Mouse (Mus musculus): ENCODE results near the gene Glod5. TPM values are rescaled to one million over a fixed set of nuclear protein-coding genes. Genes with fewer than 3 reads are reported as not detected.
"Not testable (repeated sequence)": the region's sequence is repeated elsewhere in the genome, so short reads cannot be mapped to it uniquely, and the experiment has no call there.

The Glod5 gene
- polyA plus RNA-seq (2015; fragmentation: Nextera tagmentation; extraction: Ambion mirVana): 0.68 TPM in 1 of 2 replicates, not detected in the other

DNA sequence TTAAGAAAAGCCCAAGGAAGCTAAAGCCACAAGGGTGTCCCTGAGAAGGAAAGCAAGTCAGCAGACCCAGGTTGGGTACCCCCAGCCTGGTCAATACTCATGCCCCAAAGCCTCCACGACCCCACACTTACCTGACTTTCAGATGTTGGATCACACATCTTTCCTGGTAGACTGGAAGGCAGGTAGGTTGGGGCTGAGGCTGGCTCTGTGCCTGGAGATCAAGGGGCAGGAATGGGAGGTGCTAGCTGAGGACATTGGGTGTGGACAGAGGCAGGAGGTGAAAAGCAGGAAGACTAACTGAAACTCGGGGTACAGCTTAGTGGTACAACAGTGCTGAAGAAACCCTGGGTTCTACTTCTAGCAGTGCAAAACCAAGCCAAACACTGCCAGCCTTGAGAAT, at the start of gene Glod5:
Gene Glod5 (minus strand): TSS at position 207 of the 400 bp plus-strand sequence.
- H3K27ac ChIP-seq (ENCODE audit: low read length): no peak within 1 kb of the TSS
- TF ChIP-seq CTCF (IDR thresholded peaks at IDR 0.05): no peak
- no peak for TF ChIP-seq EP300 (IDR thresholded peaks at IDR 0.05)
- no peak for ATAC-seq
- 45% methylated on average over 2 of the region's 2 CpGs for WGBS
- H3K27me3 ChIP-seq (replicated peaks; ENCODE audit: insufficient read depth, low read length): no peaks in the 10 kb centered on the region
- no peaks in the 10 kb centered on the region for H3K9me3 ChIP-seq (ENCODE audit: low read length)
- H3K4me2 ChIP-seq (replicated peaks; ENCODE audit: low read depth, low read length): no peak within 1 kb of the TSS
- no peaks in the 10 kb centered on the region for H3K36me3 ChIP-seq (ENCODE audit: insufficient read depth, low read length)
- H3K4me1 ChIP-seq (ENCODE audit: insufficient read depth, low read depth, low read length): no peaks in the 10 kb centered on the region
- no peak within 1 kb of the TSS for H3K9ac ChIP-seq (replicated peaks; ENCODE audit: low read depth)
- peak; percentile 5 for DNase-seq (ENCODE audit: low spot score)
- H3K4me3 ChIP-seq (ENCODE audit: low read depth, low read length): no peak within 1 kb of the TSS

- not testable (repeated sequence) for H3K9ac ChIP-seq (replicated peaks; ENCODE audit: low read depth); ATAC-seq; H3K4me1 ChIP-seq (ENCODE audit: insufficient read depth, low read depth, low read length); H3K9me3 ChIP-seq (ENCODE audit: low read length); H3K27me3 ChIP-seq (replicated peaks; ENCODE audit: insufficient read depth, low read length); H3K4me3 ChIP-seq (ENCODE audit: low read depth, low read length); H3K27ac ChIP-seq (ENCODE audit: low read length); H3K36me3 ChIP-seq (ENCODE audit: insufficient read depth, low read length); DNase-seq (ENCODE audit: low spot score); H3K4me2 ChIP-seq (replicated peaks; ENCODE audit: low read depth, low read length)
- WGBS: 69% methylated on average over 7 of the region's 8 CpGs
Measured at GRCm38 (mm10) chrX:8051044-8051781, 32.9 kb upstream of the Glod5 start.

DNA sequence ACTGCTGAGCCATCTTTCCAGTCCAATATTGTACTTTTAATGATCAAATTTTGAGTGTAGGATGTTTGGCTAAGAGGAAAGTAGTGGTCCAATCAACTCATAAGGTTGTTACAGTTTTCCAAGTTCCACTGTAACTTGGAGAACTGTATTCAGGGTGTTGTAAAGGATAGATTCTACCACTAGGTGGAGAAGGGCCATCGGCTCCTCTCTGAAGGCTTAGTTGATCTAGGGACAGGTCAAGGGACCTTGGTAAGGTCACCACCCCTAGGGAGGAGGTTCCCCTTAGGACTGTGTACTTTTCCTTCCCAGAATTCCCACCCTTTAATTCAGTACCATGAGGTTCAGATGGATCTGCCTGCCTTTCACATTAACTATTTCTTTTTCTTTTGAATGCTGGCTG, 14.7 kb upstream of the Glod5 start:
- Histone ChIP-seq H3K9me3 (ENCODE audit: low read length) (no peaks in the 10 kb centered on the region), H3K4me3 (ENCODE audit: low read depth, low read length) (no peak overlapping the region), H3K9ac (replicated peaks; ENCODE audit: low read depth) (no peak overlapping the region), H3K4me2 (replicated peaks; ENCODE audit: low read depth, low read length) (no peak overlapping the region), H3K27ac (ENCODE audit: low read length) (no peak overlapping the region), H3K27me3 (replicated peaks; ENCODE audit: insufficient read depth, low read length) (no peaks in the 10 kb centered on the region), H3K4me1 (ENCODE audit: insufficient read depth, low read depth, low read length) (no peaks in the 10 kb centered on the region), H3K36me3 (ENCODE audit: insufficient read depth, low read length) (no peaks in the 10 kb centered on the region)
- TF ChIP-seq EP300 (IDR thresholded peaks at IDR 0.05) (no peak), CTCF (IDR thresholded peaks at IDR 0.05) (peak; percentile 20; the same call in 1 of the 2 replicates)
- WGBS: 36% methylated on average over 1 of the region's 1 CpGs
- ATAC-seq (no peak), DNase-seq (ENCODE audit: low spot score) (no peak)

DNA sequence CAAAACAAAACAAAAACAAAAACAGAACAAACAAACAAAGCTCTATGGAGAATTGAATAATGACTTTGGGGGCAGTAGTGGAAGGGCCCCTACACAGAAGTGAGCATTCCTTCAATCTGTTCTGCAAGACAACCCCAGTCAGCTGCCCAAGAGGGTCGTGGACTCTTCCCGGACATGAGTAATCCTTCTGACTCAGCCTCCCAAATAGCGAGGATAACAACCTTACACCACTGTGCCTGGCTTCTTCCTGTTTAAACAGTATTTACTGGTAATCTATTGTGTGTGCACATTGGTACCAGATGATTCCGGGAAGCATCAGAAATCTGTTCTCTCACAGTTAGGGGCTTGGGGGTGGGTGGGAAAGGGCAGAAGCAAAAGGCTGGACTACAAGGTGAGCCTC, 8.5 kb upstream of the Glod5 start:
- no peak for DNase-seq (ENCODE audit: low spot score)
- no peak for TF ChIP-seq EP300 (IDR thresholded peaks at IDR 0.05)
- TF ChIP-seq CTCF (IDR thresholded peaks at IDR 0.05): no peak
- no peaks in the 10 kb centered on the region for H3K27me3 ChIP-seq (replicated peaks; ENCODE audit: insufficient read depth, low read length)
- H3K36me3 ChIP-seq (ENCODE audit: insufficient read depth, low read length): no peaks in the 10 kb centered on the region
- no peaks in the 10 kb centered on the region for H3K9me3 ChIP-seq (ENCODE audit: low read length)
- no peak overlapping the region for H3K4me3 ChIP-seq (ENCODE audit: low read depth, low read length)
- WGBS: 48% methylated on average over 4 of the region's 4 CpGs
- no peak overlapping the region for H3K27ac ChIP-seq (ENCODE audit: low read length)
- H3K9ac ChIP-seq (replicated peaks; ENCODE audit: low read depth): no peak overlapping the region
- H3K4me2 ChIP-seq (replicated peaks; ENCODE audit: low read depth, low read length): no peak overlapping the region
- no peak for ATAC-seq
- no peaks in the 10 kb centered on the region for H3K4me1 ChIP-seq (ENCODE audit: insufficient read depth, low read depth, low read length)

DNA sequence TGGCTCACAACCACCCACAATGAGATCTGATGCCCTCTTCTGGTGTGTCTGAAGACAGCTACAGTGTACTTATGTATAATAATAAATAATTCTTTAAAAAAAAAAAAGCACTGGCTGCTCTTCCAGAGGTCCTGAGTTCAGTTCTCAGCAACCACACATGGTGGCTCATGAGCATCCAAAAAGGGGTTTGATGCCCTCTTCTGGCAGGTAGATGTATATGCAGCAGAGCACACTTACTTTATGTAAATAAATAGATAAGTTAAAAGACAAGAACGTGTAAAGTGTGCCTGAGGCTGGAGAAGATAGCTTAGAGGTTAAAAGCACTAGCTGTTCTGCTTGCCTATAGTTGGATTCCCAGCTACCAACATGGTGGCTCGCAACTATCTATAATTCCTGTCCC, 6.5 kb upstream of the Glod5 start:
- Histone ChIP-seq H3K36me3 (ENCODE audit: insufficient read depth, low read length) (no peaks in the 10 kb centered on the region), H3K4me3 (ENCODE audit: low read depth, low read length) (no peak overlapping the region), H3K9me3 (ENCODE audit: low read length) (no peaks in the 10 kb centered on the region), H3K4me2 (replicated peaks; ENCODE audit: low read depth, low read length) (no peak overlapping the region), H3K9ac (replicated peaks; ENCODE audit: low read depth) (no peak overlapping the region), H3K27ac (ENCODE audit: low read length) (no peak overlapping the region), H3K27me3 (replicated peaks; ENCODE audit: insufficient read depth, low read length) (no peaks in the 10 kb centered on the region), H3K4me1 (ENCODE audit: insufficient read depth, low read depth, low read length) (no peaks in the 10 kb centered on the region)
- WGBS: 53% methylated on average over 2 of the region's 2 CpGs
- TF ChIP-seq CTCF (IDR thresholded peaks at IDR 0.05) (no peak), EP300 (IDR thresholded peaks at IDR 0.05) (no peak)
- no peak for ATAC-seq
- no peak for DNase-seq (ENCODE audit: low spot score)

DNA sequence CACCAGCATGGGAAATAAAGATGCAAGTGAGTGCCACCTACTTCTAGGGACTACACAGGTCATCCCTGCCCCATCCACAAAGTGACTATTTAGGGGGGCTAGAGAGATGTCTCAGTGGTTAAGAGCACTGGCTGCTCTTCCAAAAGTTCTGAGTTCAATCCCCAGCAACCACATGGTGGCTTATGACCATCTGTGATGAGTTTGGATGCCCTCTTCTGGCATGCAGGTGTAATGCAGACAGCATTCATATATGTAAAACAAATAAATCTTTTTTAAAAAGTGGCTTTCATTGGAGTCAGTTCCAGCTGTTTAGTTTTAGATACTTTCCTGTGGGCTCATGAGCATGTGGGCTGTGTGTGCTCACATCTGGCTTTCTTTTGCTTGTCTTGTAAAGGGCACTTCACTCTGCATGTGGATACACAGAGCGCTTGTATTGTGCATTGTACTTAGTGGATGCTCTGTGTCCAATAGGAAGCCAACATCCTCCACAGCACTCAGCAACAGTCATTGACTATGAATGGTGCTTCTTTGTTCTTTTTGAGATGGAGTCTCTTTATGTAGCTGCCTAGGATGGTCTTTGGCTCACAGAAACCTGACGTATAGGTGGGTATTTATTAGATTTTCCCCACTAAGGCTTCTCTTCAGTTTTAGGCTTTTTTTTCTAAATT, 2.0 kb upstream of the Glod5 start:
- ATAC-seq (no peak), DNase-seq (ENCODE audit: low spot score) (no peak)
- no peak overlapping the region for H3K4me2 ChIP-seq (replicated peaks; ENCODE audit: low read depth, low read length)
- peak; percentile 40 for TF ChIP-seq CTCF (IDR thresholded peaks at IDR 0.05)
- TF ChIP-seq EP300 (IDR thresholded peaks at IDR 0.05): no peak
- H3K9ac ChIP-seq (replicated peaks; ENCODE audit: low read depth): no peak overlapping the region
- no peak overlapping the region for H3K27ac ChIP-seq (ENCODE audit: low read length)
- no peaks in the 10 kb centered on the region for H3K4me1 ChIP-seq (ENCODE audit: insufficient read depth, low read depth, low read length)
- H3K4me3 ChIP-seq (ENCODE audit: low read depth, low read length): no peak overlapping the region
- no peaks in the 10 kb centered on the region for H3K9me3 ChIP-seq (ENCODE audit: low read length)
- H3K36me3 ChIP-seq (ENCODE audit: insufficient read depth, low read length): no peaks in the 10 kb centered on the region
- WGBS: 70% methylated on average over 2 of the region's 2 CpGs
- H3K27me3 ChIP-seq (replicated peaks; ENCODE audit: insufficient read depth, low read length): no peaks in the 10 kb centered on the region

All from lung, postnatal 0 days (tissue).